Mouse (Mus musculus): ENCODE results near the gene Emilin2.

DNA sequence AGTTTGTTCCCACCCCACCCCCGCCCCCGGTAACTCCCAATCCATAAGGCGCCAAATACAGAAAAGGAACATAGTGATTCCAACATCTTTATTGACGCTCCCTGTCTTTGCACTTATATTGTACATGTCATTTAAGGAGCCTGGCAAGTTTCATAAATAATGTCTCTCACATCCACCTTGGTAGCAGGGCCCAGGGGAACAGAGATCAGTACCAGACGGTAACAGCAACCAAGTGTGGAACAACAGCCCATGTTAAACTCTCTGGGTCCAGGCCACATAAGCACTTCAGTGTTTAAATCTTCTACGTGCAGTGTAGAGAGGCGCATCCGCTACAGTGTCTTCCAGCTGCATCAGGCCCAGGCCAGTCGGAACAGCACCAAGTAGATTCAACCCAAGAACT lies 59.7 kb downstream of the Emilin2 start:
- no peak for TF ChIP-seq EP300 (optimal IDR thresholded peaks at IDR 0.05)
- no peak for TF ChIP-seq CTCF (IDR thresholded peaks at IDR 0.05; ENCODE audit: low read depth)
